Mouse (Mus musculus) layer of hippocampus, adult 8-10 months (tissue): ENCODE results near the gene Asic4. TPM values are rescaled to one million over a fixed set of nuclear protein-coding genes. Genes with fewer than 3 reads are reported as not detected.

Experiments
- total RNA-seq, 4 experiments: library from RNA; stranded (reverse); gene quantifications; 2 replicates each; pipeline ENCODE4 v1.2.4; 2022

The Asic4 gene
- total RNA-seq, 4 experiments from 2014 or later: 5.8 to 6.6 (median 6.0) TPM

Other genes with a start within 250 kb of the Asic4 start
- gene Glb1l, start 239.6 kb upstream of the Asic4 start, total RNA-seq: 10 to 100 TPM; 14.1 to 22.4 (median 18.5) TPM
- gene Stk16, start 239.6 kb upstream of the Asic4 start, total RNA-seq: 10 to 100 TPM; 78.7 to 88.5 (median 84.5) TPM
- gene Tuba4a, start 230.6 kb upstream of the Asic4 start, total RNA-seq: 100 to 1,000 TPM; 488 to 539 (median 494) TPM
- not detected for gene A630095N17Rik, start 218.3 kb upstream of the Asic4 start, total RNA-seq
- gene Dnajb2, start 214.0 kb upstream of the Asic4 start, total RNA-seq: 100 to 1,000 TPM in 1 of 4 experiments, 10 to 100 TPM in 3; 83.1 to 108 (median 93.1) TPM
- gene Ptprn, start 185.9 kb upstream of the Asic4 start, total RNA-seq: 100 to 1,000 TPM; 360 to 457 (median 395) TPM
- gene Resp18, start 172.0 kb upstream of the Asic4 start, total RNA-seq: 100 to 1,000 TPM; 102 to 169 (median 125) TPM
- 10 to 100 TPM; 41.2 to 49.8 (median 45.4) TPM for gene Dnpep, start 132.4 kb upstream of the Asic4 start, total RNA-seq
- 1 to 10 TPM in 3 of 4 experiments, under 1 TPM in 1; 0.60 to 1.9 (median 1.5) TPM for gene Des, start 90.1 kb upstream of the Asic4 start, total RNA-seq
- 100 to 1,000 TPM; 168 to 185 (median 182) TPM for gene Speg, start 75.1 kb upstream of the Asic4 start, total RNA-seq
- 10 to 100 TPM; 58.3 to 77.2 (median 72.7) TPM for gene Gmppa, start 14.5 kb upstream of the Asic4 start, total RNA-seq
- 10 to 100 TPM; 71.4 to 79.7 (median 77.2) TPM for gene Chpf, start 28.9 kb downstream of the Asic4 start, total RNA-seq
- 10 to 100 TPM; 49.1 to 64.8 (median 55.6) TPM for gene Tmem198, start 29.1 kb downstream of the Asic4 start, total RNA-seq
- 10 to 100 TPM; 20.8 to 25.7 (median 23.1) TPM for gene Obsl1, start 56.0 kb downstream of the Asic4 start, total RNA-seq
- 10 to 100 TPM; 13.0 to 19.2 (median 16.8) TPM for gene Inha, start 56.6 kb downstream of the Asic4 start, total RNA-seq
- gene Stk11ip, start 71.1 kb downstream of the Asic4 start, total RNA-seq: 10 to 100 TPM; 26.8 to 36.5 (median 30.1) TPM
- gene Slc4a3, start 95.8 kb downstream of the Asic4 start, total RNA-seq: 100 to 1,000 TPM; 110 to 153 (median 129) TPM